Mouse (Mus musculus): ENCODE results near the gene Lrrc34. TPM values are rescaled to one million over a fixed set of nuclear protein-coding genes. Genes with fewer than 3 reads are reported as not detected.

Lrrc34 gene
- 6.3 TPM for polyA plus RNA-seq (2014; fragmentation: Illumina TruSeq; extraction: RNeasy Lipid Tissue Mini Kit (QIAGEN cat#74804); ENCODE audit: low read depth, low replicate concordance)

GRCm38 (mm10) chr3:30647440-30648090, at the start of gene Lrrc34:
Gene Lrrc34, minus strand, starts transcription at chr3:30647869.

GRCm38 (mm10) chr3:30644207-30644606, 3.5 kb downstream of the Lrrc34 start, which contains the start of gene Lrriq4:
Gene Lrriq4, plus strand, starts transcription at chr3:30644507.

DNA sequence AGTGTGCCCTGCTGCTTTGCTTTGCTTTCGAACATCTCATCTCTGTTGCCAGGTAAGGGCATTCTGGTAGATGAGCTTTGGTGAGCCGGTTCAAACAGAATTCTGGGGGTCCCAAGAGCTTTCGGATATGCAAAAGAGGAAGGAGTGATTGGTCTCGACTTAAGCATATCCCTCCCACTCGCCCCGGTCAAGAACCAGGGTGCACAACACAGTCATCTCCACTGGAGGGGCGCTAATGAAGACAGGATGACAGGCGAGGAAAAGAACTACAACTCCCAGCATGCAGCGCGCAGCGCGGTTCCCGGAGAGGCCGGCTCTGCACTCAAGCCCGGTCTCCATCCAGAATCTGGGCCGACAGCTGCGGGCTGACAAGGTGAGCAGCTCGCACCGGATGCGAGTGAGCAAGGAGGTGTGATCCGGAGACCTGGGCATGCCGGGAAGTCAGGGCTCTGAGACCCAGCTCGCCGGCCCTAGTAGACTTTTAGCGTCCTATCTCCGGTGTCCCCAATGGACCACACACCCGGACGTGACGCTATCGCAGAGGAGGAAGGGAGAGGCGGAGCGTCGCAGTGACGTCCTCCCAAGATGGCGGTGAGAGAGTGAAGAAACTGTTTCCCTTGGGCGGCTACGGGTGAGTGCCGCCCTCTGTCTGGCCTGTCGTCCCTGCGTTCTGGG, 45.5 kb downstream of the Lrrc34 start, which contains the start of gene Mynn:
Gene Mynn, plus strand, starts transcription at position 1 of the 675 bp plus-strand sequence.

GRCm38 (mm10) chr3:30599711-30600545, 47.7 kb downstream of the Lrrc34 start, which contains the start of gene Actrt3:
Gene Actrt3, minus strand, starts transcription at chr3:30599939.

Other genes starting within 250 kb of the Lrrc34 start
- gene Mecom, start 99.9 kb downstream of the Lrrc34 start, polyA plus RNA-seq (2014; fragmentation: Illumina TruSeq; extraction: RNeasy Lipid Tissue Mini Kit (QIAGEN cat#74804); ENCODE audit: low read depth, low replicate concordance), result 3.5 TPM
- gene Actrt3, start 47.9 kb downstream of the Lrrc34 start, polyA plus RNA-seq (2014; fragmentation: Illumina TruSeq; extraction: RNeasy Lipid Tissue Mini Kit (QIAGEN cat#74804); ENCODE audit: low read depth, low replicate concordance), result 0.61 TPM
- 26.5 TPM for gene Mynn, start 45.8 kb downstream of the Lrrc34 start, polyA plus RNA-seq (2014; fragmentation: Illumina TruSeq; extraction: RNeasy Lipid Tissue Mini Kit (QIAGEN cat#74804); ENCODE audit: low read depth, low replicate concordance)
- 2.0 TPM for gene Lrriq4, start 3.4 kb downstream of the Lrrc34 start, polyA plus RNA-seq (2014; fragmentation: Illumina TruSeq; extraction: RNeasy Lipid Tissue Mini Kit (QIAGEN cat#74804); ENCODE audit: low read depth, low replicate concordance)
- not detected for gene Lrrc31, start 52.0 kb upstream of the Lrrc34 start, polyA plus RNA-seq (2014; fragmentation: Illumina TruSeq; extraction: RNeasy Lipid Tissue Mini Kit (QIAGEN cat#74804); ENCODE audit: low read depth, low replicate concordance)
- 0.12 TPM for gene Samd7, start 98.4 kb upstream of the Lrrc34 start, polyA plus RNA-seq (2014; fragmentation: Illumina TruSeq; extraction: RNeasy Lipid Tissue Mini Kit (QIAGEN cat#74804); ENCODE audit: low read depth, low replicate concordance)
- gene Sec62, start 145.0 kb upstream of the Lrrc34 start, polyA plus RNA-seq (2014; fragmentation: Illumina TruSeq; extraction: RNeasy Lipid Tissue Mini Kit (QIAGEN cat#74804); ENCODE audit: low read depth, low replicate concordance), result 75.7 TPM
- 14.0 TPM for gene Gpr160, start 208.1 kb upstream of the Lrrc34 start, polyA plus RNA-seq (2014; fragmentation: Illumina TruSeq; extraction: RNeasy Lipid Tissue Mini Kit (QIAGEN cat#74804); ENCODE audit: low read depth, low replicate concordance)

Data from adipose tissue, adult 10 weeks (tissue).